Mouse (Mus musculus) kidney, embryonic 15.5 days (tissue): ENCODE results near the gene Acp4. TPM values are rescaled to one million over a fixed set of nuclear protein-coding genes. Genes with fewer than 3 reads are reported as not detected.
"Not testable (repeated sequence)": the region's sequence is repeated elsewhere in the genome, so short reads cannot be mapped to it uniquely, and the experiment has no call there.

ENCODE experiments used
- ATAC-seq: fragments of 200-750 bp; cut with Nextera tagmentation; replicated peaks from 2 replicates; pipeline ENCODE4 v1.8.0; 2017; ENCODE audit warnings: moderate TSS enrichment; ENCODE audit not compliant: low FRiP score
- H3K27ac ChIP-seq: fragments of 300-500 bp; sonication (generic); 2 replicates; pipeline ENCODE4 v1.5.1; 2015; ENCODE audit warnings: mild to moderate bottlenecking, inconsistent platforms
- H3K27me3 ChIP-seq: fragments of 300-500 bp; sonication (generic); 2 replicates; pipeline ENCODE4 v1.6.1; 2015; ENCODE audit warnings: inconsistent platforms
- H3K36me3 ChIP-seq: fragments of 300-500 bp; sonication (generic); 2 replicates; pipeline ENCODE4 v1.6.1; 2015; ENCODE audit warnings: inconsistent platforms
- H3K4me1 ChIP-seq: fragments of 300-500 bp; sonication (generic); 2 replicates; pipeline ENCODE4 v1.6.1; 2015; ENCODE audit warnings: inconsistent platforms
- H3K4me2 ChIP-seq: fragments of 300-500 bp; sonication (generic); 2 replicates; pipeline ENCODE4 v1.6.1; 2015; ENCODE audit warnings: moderate library complexity, mild to moderate bottlenecking, inconsistent platforms
- H3K4me3 ChIP-seq: fragments of 300-500 bp; sonication (generic); replicated peaks from 2 replicates; pipeline ENCODE4 v1.5.1; 2015; ENCODE audit warnings: mild to moderate bottlenecking, inconsistent platforms
- H3K9ac ChIP-seq: fragments of 300-500 bp; sonication (generic); 2 replicates; pipeline ENCODE4 v1.6.1; 2015; ENCODE audit warnings: mild to moderate bottlenecking, inconsistent platforms
- H3K9me3 ChIP-seq: fragments of 300-500 bp; sonication (generic); replicated peaks from 2 replicates; pipeline ENCODE4 v1.6.1; 2016; ENCODE audit warnings: inconsistent platforms
- WGBS: fragments of 180-500 bp; shearing (Covaris S2); methylation state at CpG from one replicate; pipeline ENCODE4 v1.1.7; 2015; ENCODE audit warnings: mixed read lengths; 5-methylcytosine and 5-hydroxymethylcytosine counted together
- polyA plus RNA-seq: library from polyadenylated mRNA; unstranded; fragments of >200 nt; fragmentation: Nextera tagmentation; extraction: Ambion mirVana; gene quantifications from 2 replicates; pipeline ENCODE4 v1.2.1, GENCODE M21; 2015

Gene Acp4
- 0.13 and 0.21 TPM in 2 replicates for polyA plus RNA-seq

DNA sequence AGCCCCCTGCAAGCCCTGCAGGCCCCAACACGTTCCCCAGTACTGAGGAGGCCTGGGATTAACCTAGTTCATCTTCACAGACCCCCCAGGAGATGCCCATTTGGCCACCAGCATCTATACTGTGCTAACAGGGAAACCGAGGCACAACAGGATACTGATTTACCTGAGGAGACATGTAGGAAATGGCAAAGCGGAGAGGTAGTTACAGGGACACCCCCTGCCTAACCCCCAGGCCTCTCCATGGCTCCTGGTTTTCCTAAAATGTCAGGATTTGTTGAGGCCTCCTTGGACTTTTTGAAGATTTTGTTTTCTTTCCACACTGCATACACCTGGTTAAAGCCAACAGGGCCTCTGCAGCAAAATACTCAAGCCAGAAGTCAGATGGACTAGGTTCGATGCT, at the start of gene Acp4:
TSS of gene Acp4 (minus strand) at position 101 of the 400 bp plus-strand sequence.
- no peak for ATAC-seq
- Histone ChIP-seq H3K9me3 (no peaks in the 10 kb centered on the region), H3K9ac (no peak within 1 kb of the TSS), H3K4me2 (no peak within 1 kb of the TSS), H3K27me3 (no peaks in the 10 kb centered on the region), H3K4me1 (0 out of 2 replicates have a peak, but pooled peaks cover 4% of the 10 kb centered on the region), H3K36me3 (peaks cover 19% of the 10 kb centered on the region), H3K4me3 (no peak within 1 kb of the TSS), H3K27ac (no peak within 1 kb of the TSS)
- 79% methylated on average over 4 of the region's 4 CpGs for WGBS

DNA sequence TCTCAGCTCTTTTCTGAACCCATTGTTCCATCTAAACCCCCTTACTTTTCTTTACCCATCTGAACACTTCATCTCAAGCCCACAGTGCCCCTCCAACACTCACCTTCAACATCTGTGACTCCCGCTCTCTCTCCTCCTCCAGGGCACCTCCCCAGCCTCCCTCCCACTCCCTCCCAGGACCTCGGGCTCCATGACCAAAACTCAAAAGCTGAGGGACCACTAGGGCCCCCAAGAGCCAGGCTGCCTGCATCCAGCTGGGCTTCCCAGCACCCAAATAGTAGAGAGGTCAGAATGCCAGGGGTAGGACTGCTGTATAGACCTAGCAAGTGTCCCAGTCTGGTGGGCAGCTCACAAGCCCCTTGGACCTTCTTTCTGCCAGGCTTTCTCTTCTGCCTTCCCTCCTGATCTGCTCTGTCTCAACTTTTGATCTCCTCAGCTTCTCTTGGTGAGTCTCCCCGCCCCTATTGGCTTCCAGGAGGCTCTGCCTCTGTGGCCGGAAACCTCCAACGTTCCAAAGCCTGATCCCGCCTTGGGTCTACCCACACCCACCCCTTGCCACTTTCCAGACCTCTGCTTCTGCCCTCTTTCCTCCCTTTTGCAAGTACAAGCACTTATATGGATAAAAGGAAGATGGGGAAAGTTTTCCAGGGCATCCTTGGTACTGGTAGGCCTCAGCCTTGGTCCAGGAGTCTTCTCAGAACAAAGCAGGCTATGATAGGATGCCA, 49.5 kb upstream of the Acp4 start, which contains the start of gene Clec11a:
TSS of gene Clec11a (minus strand) at position 387 of the 725 bp plus-strand sequence.
- Histone ChIP-seq H3K4me3 (peak within 1 kb of the TSS; percentile 67), H3K4me2 (peak within 1 kb of the TSS; percentile 70), H3K9me3 (no peaks in the 10 kb centered on the region), H3K36me3 (no peaks in the 10 kb centered on the region), H3K27me3 (peaks cover 34% of the 10 kb centered on the region), H3K4me1 (peaks cover 52% of the 10 kb centered on the region), H3K9ac (0 out of 2 replicates have a peak within 1 kb of the TSS, but pooled peaks have one; percentile 0), H3K27ac (peak within 1 kb of the TSS; percentile 94)
- no peak for ATAC-seq
- 54% methylated on average over 6 of the region's 6 CpGs for WGBS

GRCm38 (mm10) chr7:44305686-44306085, 48.5 kb upstream of the Acp4 start:
- Histone ChIP-seq H3K4me2 (peak overlapping the region; percentile 70), H3K4me1 (peaks cover 42% of the 10 kb centered on the region), H3K27me3 (peaks cover 25% of the 10 kb centered on the region), H3K9me3 (no peaks in the 10 kb centered on the region), H3K9ac (0 out of 2 replicates have a peak overlapping the region, but pooled peaks have one; percentile 0), H3K4me3 (peak overlapping the region; percentile 67), H3K36me3 (no peaks in the 10 kb centered on the region), H3K27ac (peak overlapping the region; percentile 94)
- 11% methylated on average over 16 of the region's 16 CpGs for WGBS
- ATAC-seq, result no peak

GRCm38 (mm10) chr7:44304775-44305641, 47.8 kb upstream of the Acp4 start:
- Histone ChIP-seq H3K4me1 (peaks cover 36% of the 10 kb centered on the region), H3K4me2 (peak overlapping the region; percentile 70), H3K4me3 (peak overlapping the region; percentile 67), H3K27me3 (peaks cover 20% of the 10 kb centered on the region), H3K9me3 (no peaks in the 10 kb centered on the region), H3K36me3 (no peaks in the 10 kb centered on the region), H3K27ac (peak overlapping the region; percentile 94), H3K9ac (peak overlapping the region; percentile 77)
- WGBS, result under 1% methylated on average over 49 of the region's 49 CpGs
- peak; percentile 95 for ATAC-seq

GRCm38 (mm10) chr7:44304463-44304774, 47.2 kb upstream of the Acp4 start:
- Histone ChIP-seq H3K9me3 (no peaks in the 10 kb centered on the region), H3K4me2 (peak overlapping the region; percentile 70), H3K4me1 (peaks cover 36% of the 10 kb centered on the region), H3K27me3 (peaks cover 16% of the 10 kb centered on the region), H3K4me3 (peak overlapping the region; percentile 67), H3K36me3 (no peaks in the 10 kb centered on the region), H3K27ac (peak overlapping the region; percentile 94), H3K9ac (peak overlapping the region; percentile 77)
- peak; percentile 7; the same call in 1 of the 2 replicates for ATAC-seq
- under 1% methylated on average over 25 of the region's 25 CpGs for whole genome bisulfite sequencing

DNA sequence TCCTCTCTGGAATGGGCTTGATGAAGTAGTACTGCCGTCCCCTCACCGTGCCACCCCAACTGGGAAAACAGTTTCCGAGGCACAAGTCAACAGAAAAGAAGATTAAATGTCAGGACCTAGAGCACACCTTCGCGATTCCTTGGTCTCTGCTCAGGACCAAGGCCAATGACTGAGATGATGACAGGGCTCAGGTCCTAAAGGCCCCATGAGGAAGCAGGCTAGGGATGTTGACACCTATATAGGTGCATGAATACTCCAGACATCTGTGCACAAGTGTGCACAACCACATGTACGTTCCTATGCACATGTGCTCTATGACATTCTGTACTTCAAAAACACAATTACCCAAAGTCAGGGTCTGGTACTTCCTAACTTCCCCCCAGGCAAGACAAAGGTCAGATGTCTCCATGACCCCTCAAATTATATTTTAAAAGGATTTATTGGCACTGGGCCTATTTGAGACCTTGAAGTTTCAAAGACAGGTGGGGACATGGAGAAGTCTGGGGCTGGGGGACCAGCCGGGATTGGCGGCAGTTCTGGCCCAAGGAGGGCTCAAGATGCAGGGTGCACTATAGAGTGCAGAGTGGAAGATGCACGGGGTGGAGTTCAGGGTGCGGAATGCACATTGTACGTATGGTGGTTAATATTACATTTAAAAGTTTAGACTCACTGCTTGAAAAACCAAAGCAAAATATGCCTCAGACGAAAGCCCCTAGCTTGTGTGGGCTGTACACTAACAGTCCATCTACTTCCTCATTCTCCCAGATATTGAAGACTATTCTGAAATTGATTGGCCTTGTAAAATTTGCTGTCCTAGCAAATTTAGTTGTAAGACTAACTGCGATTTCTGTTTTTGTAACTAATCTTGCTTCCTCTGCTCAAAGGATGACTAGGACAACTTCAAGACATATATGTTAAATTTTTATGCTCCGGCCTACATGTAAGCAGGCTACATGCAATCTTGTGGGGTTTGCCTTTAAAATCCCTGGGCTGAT, 46.5 kb upstream of the Acp4 start:
- 83% methylated on average over 14 of the region's 14 CpGs for WGBS
- H3K27me3 ChIP-seq, result peaks cover 14% of the 10 kb centered on the region
- no peak for ATAC-seq
- H3K4me3 ChIP-seq, result peak overlapping the region; percentile 67
- peaks cover 36% of the 10 kb centered on the region for H3K4me1 ChIP-seq
- no peaks in the 10 kb centered on the region for H3K36me3 ChIP-seq
- H3K4me2 ChIP-seq, result peak overlapping the region; percentile 70
- H3K9me3 ChIP-seq, result no peaks in the 10 kb centered on the region
- H3K27ac ChIP-seq, result peak overlapping the region; percentile 94
- H3K9ac ChIP-seq, result peak overlapping the region; percentile 77

- H3K4me2 ChIP-seq, ATAC-seq, H3K4me3 ChIP-seq, H3K27ac ChIP-seq, H3K4me1 ChIP-seq, H3K9me3 ChIP-seq, H3K36me3 ChIP-seq, H3K9ac ChIP-seq, H3K27me3 ChIP-seq: not testable (repeated sequence)
- 85% methylated on average over 2 of the region's 2 CpGs for WGBS
Measured at GRCm38 (mm10) chr7:44297501-44297900, 40.3 kb upstream of the Acp4 start.

DNA sequence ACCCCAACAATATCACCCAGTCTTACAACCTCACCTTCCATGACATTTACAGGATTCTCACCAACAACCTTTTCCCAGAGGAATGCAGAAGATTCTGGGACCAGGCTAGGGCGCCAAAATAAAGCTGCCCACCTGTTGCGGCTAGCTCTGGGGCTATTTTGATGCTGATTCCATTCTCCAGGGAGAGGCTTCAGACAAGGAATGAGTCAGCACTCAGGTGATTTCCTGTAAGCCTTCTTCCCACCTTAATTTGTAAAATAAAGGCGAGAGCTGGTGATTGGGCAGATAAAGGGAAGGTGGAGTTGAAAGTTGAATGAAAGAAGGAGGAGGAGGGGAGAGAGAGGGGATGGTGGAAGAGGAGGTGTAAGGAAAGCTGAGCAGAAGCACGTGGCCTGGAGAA, 34.2 kb upstream of the Acp4 start:
- no peak overlapping the region for H3K9ac ChIP-seq
- no peaks in the 10 kb centered on the region for H3K4me1 ChIP-seq
- 0 out of 2 replicates have a peak, but pooled peaks cover 4% of the 10 kb centered on the region for H3K27me3 ChIP-seq
- H3K9me3 ChIP-seq, result no peaks in the 10 kb centered on the region
- no peak overlapping the region for H3K27ac ChIP-seq
- ATAC-seq, result no peak
- H3K36me3 ChIP-seq, result no peaks in the 10 kb centered on the region
- no peak overlapping the region for H3K4me3 ChIP-seq
- H3K4me2 ChIP-seq, result no peak overlapping the region
- 50% methylated on average over 4 of the region's 4 CpGs for WGBS

DNA sequence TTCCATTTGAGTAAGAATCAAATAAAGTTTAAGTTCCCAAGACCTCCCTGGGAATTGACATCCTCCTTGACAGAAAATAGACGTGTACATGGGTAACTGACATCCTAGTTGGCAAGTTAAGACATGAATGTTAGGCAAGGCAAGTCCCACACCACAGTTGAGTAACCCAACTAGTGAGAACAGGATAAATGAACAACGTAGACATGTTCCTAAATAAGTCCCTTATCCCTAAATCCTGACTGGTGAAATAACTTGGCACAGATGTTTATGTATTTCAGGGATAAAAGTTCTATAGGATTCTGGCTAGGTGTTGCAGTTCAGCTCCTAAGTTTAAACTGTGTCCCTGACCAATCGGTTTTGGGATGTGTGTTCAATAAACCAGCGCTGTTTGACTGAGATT, 33.8 kb upstream of the Acp4 start:
- H3K27ac ChIP-seq, result no peak overlapping the region
- no peak overlapping the region for H3K9ac ChIP-seq
- 79% methylated on average over 4 of the region's 4 CpGs for WGBS
- H3K9me3 ChIP-seq, result no peaks in the 10 kb centered on the region
- H3K4me2 ChIP-seq, result no peak overlapping the region
- ATAC-seq, result no peak
- no peaks in the 10 kb centered on the region for H3K4me1 ChIP-seq
- no peaks in the 10 kb centered on the region for H3K36me3 ChIP-seq
- H3K27me3 ChIP-seq, result 0 out of 2 replicates have a peak, but pooled peaks cover 4% of the 10 kb centered on the region
- H3K4me3 ChIP-seq, result no peak overlapping the region

DNA sequence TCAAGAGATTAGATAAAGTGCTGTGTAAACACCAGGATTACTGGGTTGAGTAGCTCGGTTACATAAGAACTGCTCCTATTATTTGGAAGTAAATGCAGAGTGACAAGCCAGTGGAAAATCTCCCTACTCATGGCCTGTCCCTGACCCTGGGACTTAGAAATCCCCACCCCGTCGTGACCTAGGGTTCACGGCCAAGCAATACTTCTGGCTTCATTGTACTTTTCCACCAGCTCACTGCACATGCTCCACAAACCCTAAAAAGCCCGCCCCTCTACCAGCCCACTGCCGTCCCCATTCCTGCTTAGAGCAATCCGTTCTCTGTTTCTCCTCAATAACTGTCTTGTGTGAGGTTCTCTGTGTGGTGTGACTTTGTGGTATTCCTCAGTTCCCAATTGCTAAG, 30.6 kb upstream of the Acp4 start:
- Histone ChIP-seq H3K9ac (no peak overlapping the region), H3K36me3 (no peaks in the 10 kb centered on the region), H3K9me3 (no peaks in the 10 kb centered on the region), H3K4me3 (no peak overlapping the region), H3K4me1 (no peaks in the 10 kb centered on the region), H3K27me3 (0 out of 2 replicates have a peak, but pooled peaks cover 4% of the 10 kb centered on the region), H3K4me2 (no peak overlapping the region), H3K27ac (no peak overlapping the region)
- WGBS, result 78% methylated on average over 7 of the region's 7 CpGs
- ATAC-seq, result no peak

DNA sequence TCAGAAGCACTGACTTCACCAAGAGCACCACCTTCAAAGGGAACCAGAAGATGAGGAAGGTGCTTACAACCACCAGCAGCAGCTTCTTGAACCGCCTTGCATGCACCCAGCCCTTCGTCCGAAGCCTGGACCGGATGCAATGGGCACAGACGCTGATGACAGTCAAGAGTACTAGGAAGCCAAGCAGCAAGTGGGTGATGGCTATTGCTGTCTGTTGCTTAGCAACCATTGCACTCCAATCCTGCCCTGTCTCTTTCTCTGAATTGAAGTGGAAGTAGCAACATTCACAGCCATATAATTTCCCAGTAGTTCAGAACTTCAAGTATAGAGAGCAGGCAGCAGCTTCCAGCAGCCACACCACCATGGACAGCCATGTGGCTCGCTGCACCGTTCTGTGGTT, 24.4 kb upstream of the Acp4 start:
- Histone ChIP-seq H3K27ac (no peak overlapping the region), H3K36me3 (no peaks in the 10 kb centered on the region), H3K27me3 (no peaks in the 10 kb centered on the region), H3K4me3 (no peak overlapping the region), H3K4me2 (no peak overlapping the region), H3K9ac (no peak overlapping the region), H3K4me1 (no peaks in the 10 kb centered on the region), H3K9me3 (no peaks in the 10 kb centered on the region)
- 78% methylated on average over 7 of the region's 7 CpGs for WGBS
- ATAC-seq, result no peak
